Mouse (Mus musculus) midbrain, postnatal 0 days (tissue): Measurements from ENCODE around the gene Osr1. TPM values are rescaled to one million over a fixed set of nuclear protein-coding genes. Genes with fewer than 3 reads are reported as not detected.
A peak's percentile ranks its signal among the peaks of the same experiment; 100 is the strongest.

Experiments
- ATAC-seq: fragments of 200-750 bp; cut with Nextera tagmentation; 2 replicates; pipeline ENCODE4 v1.8.0; 2017; ENCODE audit warnings: moderate number of reproducible peaks, mild to moderate bottlenecking, moderate TSS enrichment, moderate library complexity; ENCODE audit not compliant: low FRiP score
- DNase-seq: peaks from one replicate; pipeline ENCODE4 v3.0.0-alpha.2; 2015; ENCODE audit warnings: low spot score
- H3K27ac ChIP-seq: fragments of 300-500 bp; sonication (generic); 2 replicates; pipeline ENCODE4 v1.5.1; 2014; ENCODE audit warnings: low read depth, mild to moderate bottlenecking, low read length, mixed read lengths
- H3K27me3 ChIP-seq: fragments of 300-500 bp; sonication (generic); 2 replicates; pipeline ENCODE4 v1.6.1; 2014; ENCODE audit warnings: low read length, control low read depth, mixed read lengths; ENCODE audit not compliant: insufficient read depth
- H3K36me3 ChIP-seq: fragments of 300-500 bp; sonication (generic); 2 replicates; pipeline ENCODE4 v1.6.1; 2014; ENCODE audit warnings: low read length, control low read depth, mixed read lengths; ENCODE audit not compliant: insufficient read depth
- H3K4me1 ChIP-seq: fragments of 300-500 bp; sonication (generic); 2 replicates; pipeline ENCODE4 v1.6.1; 2014; ENCODE audit warnings: mild to moderate bottlenecking, control low read depth, antibody characterized with exemption, low read length, mixed read lengths; ENCODE audit not compliant: insufficient read depth
- H3K4me2 ChIP-seq: fragments of 300-500 bp; sonication (generic); 2 replicates; pipeline ENCODE4 v1.6.1; 2014; ENCODE audit warnings: low read depth, mild to moderate bottlenecking, low read length, mixed read lengths; ENCODE audit not compliant: poor library complexity, severe bottlenecking
- H3K4me3 ChIP-seq: fragments of 300-500 bp; sonication (generic); 2 replicates; pipeline ENCODE4 v1.5.1; 2014; ENCODE audit warnings: low read depth, mild to moderate bottlenecking, low read length, moderate library complexity
- H3K9ac ChIP-seq: fragments of 300-500 bp; sonication (generic); replicated peaks from 2 replicates; pipeline ENCODE4 v1.6.1; 2014; ENCODE audit warnings: mild to moderate bottlenecking, low read length, moderate library complexity, mixed read lengths; ENCODE audit not compliant: poor library complexity, severe bottlenecking
- H3K9me3 ChIP-seq: fragments of 300-500 bp; sonication (generic); 2 replicates; pipeline ENCODE4 v1.6.1; 2016; ENCODE audit warnings: low read length, control low read depth
- CTCF ChIP-seq: IDR thresholded peaks from 2 replicates; pipeline ENCODE4 v1.5.1; 2016; ENCODE audit warnings: antibody characterized with exemption, mild to moderate bottlenecking
- WGBS: fragments of 180-500 bp; shearing (Covaris S2); extraction: QIAGEN DNeasy Blood & Tissue Kit; methylation state at CpG from one replicate; pipeline ENCODE4 v1.1.7; 2014; 5-methylcytosine and 5-hydroxymethylcytosine counted together
- polyA plus RNA-seq: library from polyadenylated mRNA; unstranded; fragments of >200 nt; fragmentation: Nextera tagmentation; extraction: Ambion mirVana; gene quantifications from 2 replicates; pipeline ENCODE4 v1.2.1, GENCODE M21; 2015
- total RNA-seq: library from RNA; depleted of rRNA; stranded (reverse); fragments of >200 nt; gene quantifications from 2 replicates; pipeline ENCODE4 v1.2.3, GENCODE M21; 2014; rRNA removed

Osr1 gene
- total RNA-seq (17.0 and 21.2 TPM in 2 replicates), polyA plus RNA-seq (7.7 and 8.1 TPM in 2 replicates)

DNA sequence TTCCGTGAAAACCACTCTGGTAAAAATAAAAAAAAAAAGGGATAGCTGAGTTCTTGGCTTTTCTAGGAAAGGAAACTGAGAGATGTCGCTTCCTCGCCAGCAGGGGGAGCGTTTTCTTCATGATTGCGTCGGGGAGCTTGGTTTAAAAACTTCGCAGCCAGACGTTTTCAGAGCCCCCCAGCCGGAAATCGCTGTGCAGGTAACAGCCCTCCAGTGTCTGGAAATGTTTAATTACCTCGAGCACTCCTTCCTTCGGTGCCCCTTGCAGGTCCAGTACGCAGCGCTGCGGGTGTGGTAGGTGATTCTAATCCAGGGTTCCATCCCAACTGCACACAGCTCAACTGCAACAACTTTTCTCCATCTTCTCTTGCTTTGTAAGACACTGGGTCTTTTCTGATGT lies at the start of gene Osr1:
Gene Osr1 (plus strand): TSS at position 146 of the 400 bp plus-strand sequence.
- no peaks in the 10 kb centered on the region for H3K4me1 ChIP-seq
- peak; percentile 86 for TF ChIP-seq CTCF
- no peak within 1 kb of the TSS for H3K9ac ChIP-seq
- no peak within 1 kb of the TSS for H3K27ac ChIP-seq
- ATAC-seq = no peak
- peak within 1 kb of the TSS; percentile 24 for H3K4me3 ChIP-seq
- H3K27me3 ChIP-seq = peaks cover 58% of the 10 kb centered on the region
- peak within 1 kb of the TSS; percentile 50 for H3K4me2 ChIP-seq
- peak; percentile 65 for DNase-seq
- H3K9me3 ChIP-seq = no peaks in the 10 kb centered on the region
- no peaks in the 10 kb centered on the region for H3K36me3 ChIP-seq
- under 1% methylated on average over 15 of the region's 15 CpGs for WGBS

DNA sequence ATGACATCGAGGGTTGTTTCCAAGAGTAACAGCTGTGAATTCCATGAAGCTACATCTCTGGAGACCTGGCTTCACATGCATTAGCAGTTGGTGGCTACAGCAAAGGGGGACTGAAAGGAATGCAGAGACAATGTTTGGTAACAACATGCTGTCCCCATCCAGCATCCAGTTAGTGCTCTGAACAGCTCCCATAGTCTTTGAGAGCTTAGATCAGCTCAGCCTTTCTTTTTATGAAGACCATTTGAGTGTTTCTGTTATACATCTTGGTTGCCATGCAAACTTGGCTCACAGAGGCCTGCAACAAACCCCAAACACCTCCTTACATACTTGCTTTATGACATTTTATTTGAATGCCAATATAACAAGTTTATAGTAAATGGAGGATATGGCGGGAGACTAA lies 19.6 kb upstream of the Osr1 start:
- no peaks in the 10 kb centered on the region for H3K36me3 ChIP-seq
- 88% methylated on average over 2 of the region's 2 CpGs for WGBS
- no peaks in the 10 kb centered on the region for H3K4me1 ChIP-seq
- TF ChIP-seq CTCF = no peak
- no peak overlapping the region for H3K9ac ChIP-seq
- no peak for ATAC-seq
- DNase-seq = no peak
- no peaks in the 10 kb centered on the region for H3K27me3 ChIP-seq
- no peaks in the 10 kb centered on the region for H3K9me3 ChIP-seq
- H3K4me2 ChIP-seq = no peak overlapping the region
- no peak overlapping the region for H3K27ac ChIP-seq
- H3K4me3 ChIP-seq = no peak overlapping the region

DNA sequence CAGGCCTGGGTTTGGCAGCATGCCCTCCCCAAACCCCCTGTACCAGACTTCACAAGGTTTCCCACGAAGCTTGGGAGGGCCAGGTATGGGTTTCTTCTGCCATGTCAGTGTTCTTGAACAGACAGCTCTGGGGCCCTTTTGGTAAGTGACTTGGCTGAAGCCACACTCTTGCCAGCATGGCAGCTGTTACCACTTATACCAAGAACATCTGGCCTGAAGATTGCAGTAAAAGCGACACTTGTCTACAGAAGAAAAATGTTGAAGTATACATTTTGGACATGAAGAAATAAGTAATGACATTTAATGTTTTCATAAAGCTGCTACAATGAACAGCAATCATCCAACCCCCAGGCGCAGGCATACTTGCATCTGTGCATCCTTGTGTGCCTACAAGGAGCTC lies 5.0 kb upstream of the Osr1 start:
- no peak overlapping the region for H3K27ac ChIP-seq
- no peak overlapping the region for H3K4me2 ChIP-seq
- H3K4me1 ChIP-seq = no peaks in the 10 kb centered on the region
- no peak overlapping the region for H3K9ac ChIP-seq
- 73% methylated on average over 3 of the region's 3 CpGs for WGBS
- no peaks in the 10 kb centered on the region for H3K9me3 ChIP-seq
- no peak for DNase-seq
- no peak overlapping the region for H3K4me3 ChIP-seq
- ATAC-seq = no peak
- H3K36me3 ChIP-seq = no peaks in the 10 kb centered on the region
- no peak for TF ChIP-seq CTCF
- peaks cover 9% of the 10 kb centered on the region for H3K27me3 ChIP-seq

DNA sequence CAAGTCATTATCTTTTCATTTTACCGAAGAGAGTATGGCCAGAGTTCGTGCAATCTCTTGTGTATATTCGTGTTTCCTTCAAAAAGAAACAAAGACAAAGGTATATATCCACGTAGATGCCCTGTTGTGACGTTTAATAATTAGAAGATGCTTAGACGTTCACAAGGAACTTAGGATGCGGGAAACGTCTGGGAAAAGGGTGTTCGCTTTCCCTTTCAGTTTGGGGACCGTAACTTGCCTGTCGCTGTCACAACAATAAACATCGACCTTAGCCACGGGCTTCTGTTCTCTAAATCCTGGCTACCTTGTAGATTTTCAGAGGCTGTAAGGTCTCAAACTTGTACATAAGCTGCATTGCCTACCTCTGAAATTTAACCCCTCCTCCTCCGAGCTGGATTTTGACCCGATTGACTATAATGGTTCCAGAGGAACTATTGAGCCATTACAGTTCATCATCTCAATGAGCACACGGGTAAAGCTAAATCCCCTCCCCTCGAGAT lies 630 bp downstream of the Osr1 start:
- peak overlapping the region; percentile 24 for H3K4me3 ChIP-seq
- H3K36me3 ChIP-seq = no peaks in the 10 kb centered on the region
- under 1% methylated on average over 17 of the region's 17 CpGs for WGBS
- H3K9ac ChIP-seq = no peak overlapping the region
- no peaks in the 10 kb centered on the region for H3K4me1 ChIP-seq
- H3K9me3 ChIP-seq = no peaks in the 10 kb centered on the region
- DNase-seq (no peak), ATAC-seq (no peak)
- H3K27me3 ChIP-seq = peaks cover 61% of the 10 kb centered on the region
- H3K4me2 ChIP-seq = peak overlapping the region; percentile 50
- TF ChIP-seq CTCF = no peak
- H3K27ac ChIP-seq = no peak overlapping the region

DNA sequence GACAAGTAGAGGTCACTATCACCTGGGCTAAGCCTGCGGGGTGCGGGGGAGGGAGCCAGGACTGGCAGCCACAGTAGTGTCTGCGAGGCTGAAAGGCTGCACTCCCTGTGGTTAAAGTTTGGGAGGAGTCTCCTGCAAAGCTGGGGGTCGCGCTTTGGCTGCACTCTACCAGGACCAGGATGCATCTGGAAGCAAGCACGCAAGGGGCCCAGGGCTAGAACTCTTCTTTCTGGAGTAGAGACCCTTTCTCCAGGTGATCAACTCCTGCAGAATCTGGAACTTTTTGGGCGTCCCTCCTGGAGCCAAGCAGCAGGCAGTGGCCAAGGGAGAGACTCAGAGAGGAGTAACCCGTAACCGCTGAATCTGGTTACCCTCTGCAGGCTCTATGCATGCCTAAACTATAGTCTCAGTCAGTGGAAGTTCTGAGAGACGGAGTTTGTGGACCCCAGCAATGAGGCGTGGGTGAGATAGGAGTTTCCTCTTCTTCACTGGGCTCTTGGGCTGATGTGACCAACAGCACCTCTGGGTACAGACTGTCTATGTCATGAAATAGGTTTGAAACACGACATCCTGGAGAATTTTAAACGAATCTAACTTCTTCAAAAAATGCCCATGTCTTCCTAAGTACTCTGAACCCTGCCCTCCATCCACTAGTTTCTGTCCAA lies 1.5 kb downstream of the Osr1 start:
- Histone ChIP-seq H3K4me2 (no peak overlapping the region), H3K9ac (no peak overlapping the region)
- WGBS = 2% methylated on average over 13 of the region's 13 CpGs

DNA sequence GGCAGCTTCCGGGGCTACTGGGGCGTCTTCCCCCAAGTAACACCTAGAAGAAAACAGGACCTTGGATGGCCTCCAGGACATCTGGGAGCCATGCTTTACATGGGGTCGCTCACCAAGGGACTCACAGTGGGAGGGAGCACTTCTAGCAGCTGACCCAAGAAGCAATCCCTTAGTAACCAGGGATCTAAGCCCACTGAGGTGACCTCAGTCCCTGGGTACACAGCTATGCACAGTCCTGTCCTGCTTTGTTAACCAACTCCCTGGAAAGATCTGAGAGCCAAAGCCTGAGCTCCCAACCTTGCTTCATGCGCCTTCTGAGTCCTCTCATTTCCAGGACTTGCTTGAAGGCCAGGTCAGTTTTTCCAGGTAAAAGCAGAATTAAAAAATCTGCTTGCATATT lies 2.1 kb downstream of the Osr1 start:
- Histone ChIP-seq H3K9ac (no peak overlapping the region), H3K9me3 (no peaks in the 10 kb centered on the region), H3K36me3 (no peaks in the 10 kb centered on the region), H3K27ac (no peak overlapping the region), H3K4me2 (no peak overlapping the region), H3K4me1 (no peaks in the 10 kb centered on the region), H3K27me3 (peaks cover 71% of the 10 kb centered on the region), H3K4me3 (no peak overlapping the region)
- ATAC-seq = no peak
- 6% methylated on average over 4 of the region's 4 CpGs for WGBS
- no peak for DNase-seq
- no peak for TF ChIP-seq CTCF

More for the DNA sequence above, 1.5 kb downstream of the Osr1 start:
- Histone ChIP-seq H3K4me1 (no peaks in the 10 kb centered on the region), H3K27ac (no peak overlapping the region), H3K9me3 (no peaks in the 10 kb centered on the region), H3K4me3 (no peak overlapping the region), H3K27me3 (peaks cover 65% of the 10 kb centered on the region), H3K36me3 (no peaks in the 10 kb centered on the region)
- TF ChIP-seq CTCF = no peak
- DNase-seq = no peak
- no peak for ATAC-seq
